Mouse (Mus musculus): ENCODE data around the gene Tnfrsf18. TPM values are rescaled to one million over a fixed set of nuclear protein-coding genes. Genes with fewer than 3 reads are reported as not detected.
A peak's percentile ranks its signal among the peaks of the same experiment; 100 is the strongest.

Tnfrsf18 gene
- polyA plus RNA-seq, 1 experiment from 2014 or later = 2.7 TPM

GRCm38 (mm10) chr4:156028580-156028979 lies 2.6 kb downstream of the Tnfrsf18 start:
- no peak for DNase-seq (ENCODE audit: low spot score)
- no peak overlapping the region for H3K9ac ChIP-seq (ENCODE audit: low read depth, low read length)
- H3K4me2 ChIP-seq (ENCODE audit: low read depth, low read length) = no peak overlapping the region
- no peak for ATAC-seq (ENCODE audit: low read depth)
- 97% methylated on average over 7 of the region's 7 CpGs for WGBS
- H3K36me3 ChIP-seq (ENCODE audit: control insufficient read depth, insufficient read depth, low read length) = peaks cover 18% of the 10 kb centered on the region; the same call in 1 of the 2 replicates
- no peaks in the 10 kb centered on the region for H3K9me3 ChIP-seq (ENCODE audit: control insufficient read depth, low read length)
- H3K27ac ChIP-seq (replicated peaks; ENCODE audit: low read depth, low read length) = no peak overlapping the region
- no peak overlapping the region for H3K4me3 ChIP-seq (ENCODE audit: low read depth, low read length)
- H3K4me1 ChIP-seq (ENCODE audit: control insufficient read depth, insufficient read depth, low read length) = peaks cover 17% of the 10 kb centered on the region
- no peaks in the 10 kb centered on the region for H3K27me3 ChIP-seq (replicated peaks; ENCODE audit: control insufficient read depth, insufficient read depth, low read length)

- Histone ChIP-seq H3K36me3 (ENCODE audit: control insufficient read depth, insufficient read depth, low read length) (peaks cover 18% of the 10 kb centered on the region; the same call in 1 of the 2 replicates), H3K4me1 (ENCODE audit: control insufficient read depth, insufficient read depth, low read length) (peaks cover 17% of the 10 kb centered on the region), H3K4me2 (ENCODE audit: low read depth, low read length) (peak overlapping the region; percentile 68), H3K27ac (replicated peaks; ENCODE audit: low read depth, low read length) (peak overlapping the region; percentile 93), H3K9ac (ENCODE audit: low read depth, low read length) (peak overlapping the region; percentile 74), H3K27me3 (replicated peaks; ENCODE audit: control insufficient read depth, insufficient read depth, low read length) (peaks cover 16% of the 10 kb centered on the region), H3K4me3 (ENCODE audit: low read depth, low read length) (peak overlapping the region; percentile 55), H3K9me3 (ENCODE audit: control insufficient read depth, low read length) (no peaks in the 10 kb centered on the region)
- peak; percentile 38 for DNase-seq (ENCODE audit: low spot score)
- WGBS = 52% methylated on average over 9 of the region's 9 CpGs
- ATAC-seq (ENCODE audit: low read depth) = 0 out of 2 replicates have a peak, but pooled peaks have one; percentile 2
Observed at GRCm38 (mm10) chr4:156030651-156031118, 4.7 kb downstream of the Tnfrsf18 start.

GRCm38 (mm10) chr4:156031255-156031592 lies 5.3 kb downstream of the Tnfrsf18 start:
- H3K27me3 ChIP-seq (replicated peaks; ENCODE audit: control insufficient read depth, insufficient read depth, low read length) = peaks cover 21% of the 10 kb centered on the region
- H3K4me3 ChIP-seq (ENCODE audit: low read depth, low read length) = peak overlapping the region; percentile 55
- H3K36me3 ChIP-seq (ENCODE audit: control insufficient read depth, insufficient read depth, low read length) = peaks cover 18% of the 10 kb centered on the region; the same call in 1 of the 2 replicates
- 9% methylated on average over 7 of the region's 7 CpGs for WGBS
- H3K9ac ChIP-seq (ENCODE audit: low read depth, low read length) = peak overlapping the region; percentile 74
- no peak for DNase-seq (ENCODE audit: low spot score)
- ATAC-seq (ENCODE audit: low read depth) = peak; percentile 12
- no peaks in the 10 kb centered on the region for H3K9me3 ChIP-seq (ENCODE audit: control insufficient read depth, low read length)
- H3K4me1 ChIP-seq (ENCODE audit: control insufficient read depth, insufficient read depth, low read length) = peaks cover 17% of the 10 kb centered on the region
- H3K27ac ChIP-seq (replicated peaks; ENCODE audit: low read depth, low read length) = peak overlapping the region; percentile 93
- H3K4me2 ChIP-seq (ENCODE audit: low read depth, low read length) = peak overlapping the region; percentile 68

GRCm38 (mm10) chr4:156031593-156032391 lies 5.8 kb downstream of the Tnfrsf18 start:
- DNase-seq (ENCODE audit: low spot score) = peak; percentile 95
- H3K4me3 ChIP-seq (ENCODE audit: low read depth, low read length) = peak overlapping the region; percentile 55
- no peaks in the 10 kb centered on the region for H3K9me3 ChIP-seq (ENCODE audit: control insufficient read depth, low read length)
- H3K27me3 ChIP-seq (replicated peaks; ENCODE audit: control insufficient read depth, insufficient read depth, low read length) = peaks cover 23% of the 10 kb centered on the region
- peak; percentile 88 for ATAC-seq (ENCODE audit: low read depth)
- peaks cover 18% of the 10 kb centered on the region; the same call in 1 of the 2 replicates for H3K36me3 ChIP-seq (ENCODE audit: control insufficient read depth, insufficient read depth, low read length)
- peak overlapping the region; percentile 93 for H3K27ac ChIP-seq (replicated peaks; ENCODE audit: low read depth, low read length)
- peaks cover 17% of the 10 kb centered on the region for H3K4me1 ChIP-seq (ENCODE audit: control insufficient read depth, insufficient read depth, low read length)
- peak overlapping the region; percentile 74 for H3K9ac ChIP-seq (ENCODE audit: low read depth, low read length)
- peak overlapping the region; percentile 68 for H3K4me2 ChIP-seq (ENCODE audit: low read depth, low read length)
- WGBS = under 1% methylated on average over 14 of the region's 24 CpGs

GRCm38 (mm10) chr4:156032856-156033255 lies 6.9 kb downstream of the Tnfrsf18 start:
- Histone ChIP-seq H3K9me3 (ENCODE audit: control insufficient read depth, low read length) (no peaks in the 10 kb centered on the region), H3K4me1 (ENCODE audit: control insufficient read depth, insufficient read depth, low read length) (peaks cover 17% of the 10 kb centered on the region), H3K27me3 (replicated peaks; ENCODE audit: control insufficient read depth, insufficient read depth, low read length) (peaks cover 23% of the 10 kb centered on the region), H3K4me2 (ENCODE audit: low read depth, low read length) (peak overlapping the region; percentile 68; the same call in 1 of the 2 replicates), H3K9ac (ENCODE audit: low read depth, low read length) (no peak overlapping the region), H3K27ac (replicated peaks; ENCODE audit: low read depth, low read length) (peak overlapping the region; percentile 93), H3K36me3 (ENCODE audit: control insufficient read depth, insufficient read depth, low read length) (peaks cover 12% of the 10 kb centered on the region; the same call in 1 of the 2 replicates), H3K4me3 (ENCODE audit: low read depth, low read length) (no peak overlapping the region)
- DNase-seq (ENCODE audit: low spot score) = no peak
- no peak for ATAC-seq (ENCODE audit: low read depth)
- 79% methylated on average over 4 of the region's 4 CpGs for WGBS

GRCm38 (mm10) chr4:156033476-156034119 lies 7.6 kb downstream of the Tnfrsf18 start:
- H3K4me2 ChIP-seq (ENCODE audit: low read depth, low read length) = no peak overlapping the region
- H3K36me3 ChIP-seq (ENCODE audit: control insufficient read depth, insufficient read depth, low read length) = peaks cover 4% of the 10 kb centered on the region; the same call in 1 of the 2 replicates
- H3K27me3 ChIP-seq (replicated peaks; ENCODE audit: control insufficient read depth, insufficient read depth, low read length) = peaks cover 23% of the 10 kb centered on the region
- no peaks in the 10 kb centered on the region for H3K9me3 ChIP-seq (ENCODE audit: control insufficient read depth, low read length)
- DNase-seq (ENCODE audit: low spot score) (peak; percentile 48), ATAC-seq (ENCODE audit: low read depth) (no peak)
- WGBS = 51% methylated on average over 6 of the region's 6 CpGs
- H3K4me1 ChIP-seq (ENCODE audit: control insufficient read depth, insufficient read depth, low read length) = peaks cover 17% of the 10 kb centered on the region
- no peak overlapping the region for H3K9ac ChIP-seq (ENCODE audit: low read depth, low read length)
- H3K27ac ChIP-seq (replicated peaks; ENCODE audit: low read depth, low read length) = no peak overlapping the region
- H3K4me3 ChIP-seq (ENCODE audit: low read depth, low read length) = no peak overlapping the region

- Histone ChIP-seq H3K27me3 (replicated peaks; ENCODE audit: control insufficient read depth, insufficient read depth, low read length) (peaks cover 23% of the 10 kb centered on the region), H3K4me2 (ENCODE audit: low read depth, low read length) (peak overlapping the region; percentile 45; the same call in 1 of the 2 replicates), H3K36me3 (ENCODE audit: control insufficient read depth, insufficient read depth, low read length) (no peaks in the 10 kb centered on the region), H3K4me3 (ENCODE audit: low read depth, low read length) (no peak overlapping the region), H3K4me1 (ENCODE audit: control insufficient read depth, insufficient read depth, low read length) (peaks cover 17% of the 10 kb centered on the region), H3K9ac (ENCODE audit: low read depth, low read length) (no peak overlapping the region), H3K27ac (replicated peaks; ENCODE audit: low read depth, low read length) (no peak overlapping the region), H3K9me3 (ENCODE audit: control insufficient read depth, low read length) (no peaks in the 10 kb centered on the region)
- 74% methylated on average over 4 of the region's 4 CpGs for WGBS
- DNase-seq (ENCODE audit: low spot score) = no peak
- no peak for ATAC-seq (ENCODE audit: low read depth)
Observed at GRCm38 (mm10) chr4:156034301-156034700, 8.3 kb downstream of the Tnfrsf18 start.

GRCm38 (mm10) chr4:156034901-156035300 lies 8.9 kb downstream of the Tnfrsf18 start:
- Histone ChIP-seq H3K9ac (ENCODE audit: low read depth, low read length) (peak overlapping the region; percentile 25; the same call in 1 of the 2 replicates), H3K36me3 (ENCODE audit: control insufficient read depth, insufficient read depth, low read length) (no peaks in the 10 kb centered on the region), H3K4me1 (ENCODE audit: control insufficient read depth, insufficient read depth, low read length) (peaks cover 17% of the 10 kb centered on the region), H3K4me2 (ENCODE audit: low read depth, low read length) (peak overlapping the region; percentile 45), H3K27me3 (replicated peaks; ENCODE audit: control insufficient read depth, insufficient read depth, low read length) (peaks cover 23% of the 10 kb centered on the region), H3K4me3 (ENCODE audit: low read depth, low read length) (peak overlapping the region; percentile 20), H3K9me3 (ENCODE audit: control insufficient read depth, low read length) (no peaks in the 10 kb centered on the region), H3K27ac (replicated peaks; ENCODE audit: low read depth, low read length) (no peak overlapping the region)
- ATAC-seq (ENCODE audit: low read depth) (no peak), DNase-seq (ENCODE audit: low spot score) (no peak)
- 12% methylated on average over 24 of the region's 25 CpGs for WGBS

All from embryonic facial prominence, embryonic 14.5 days (tissue).